Mouse (Mus musculus) heart, postnatal 25 days (tissue): ENCODE data around the gene Ppp4r2. TPM values are rescaled to one million over a fixed set of nuclear protein-coding genes. Genes with fewer than 3 reads are reported as not detected.

Source experiments
- DNase-seq: peaks from one replicate; pipeline ENCODE4 v3.0.0; 2022; ENCODE audit warnings: low spot score
- intact Hi-C: fragments of 180-260 bp; cut with DNase I; formaldehyde crosslinking; loops from one replicate; pipeline ENCODE4 v1.15.1; 2025
- total RNA-seq, 2 experiments: library from RNA; stranded (reverse); gene quantifications; 2 replicates each; pipeline ENCODE4 v1.2.3; 2021

Gene Ppp4r2
- total RNA-seq, 2 experiments from 2014 or later = 44.9 to 50.9 TPM

DNA sequence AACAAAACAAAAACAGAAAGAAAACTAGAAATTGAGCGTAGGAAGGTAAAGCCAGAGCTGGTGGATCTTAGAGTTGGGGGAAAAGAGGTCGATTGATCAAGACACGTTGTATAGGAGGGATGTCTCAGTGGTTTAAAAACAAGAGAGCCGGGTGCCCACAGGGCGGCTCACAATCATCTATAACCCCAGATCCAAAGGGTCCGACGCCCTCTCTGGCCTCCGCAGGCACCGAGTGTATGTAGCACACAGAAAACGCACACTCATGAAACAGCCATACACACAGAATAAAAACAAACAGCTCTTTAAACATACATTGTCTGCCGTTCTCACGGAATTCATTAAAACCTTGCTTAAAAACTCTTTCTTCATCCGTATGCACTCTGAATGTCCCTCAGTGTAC lies 45.1 kb downstream of the Ppp4r2 start:
- no peak for DNase-seq
- intact Hi-C loops = loop anchor here (5.0 kb wide), 1 partner anchor 106 kb away; no protein-coding TSS in a partner anchor

DNA sequence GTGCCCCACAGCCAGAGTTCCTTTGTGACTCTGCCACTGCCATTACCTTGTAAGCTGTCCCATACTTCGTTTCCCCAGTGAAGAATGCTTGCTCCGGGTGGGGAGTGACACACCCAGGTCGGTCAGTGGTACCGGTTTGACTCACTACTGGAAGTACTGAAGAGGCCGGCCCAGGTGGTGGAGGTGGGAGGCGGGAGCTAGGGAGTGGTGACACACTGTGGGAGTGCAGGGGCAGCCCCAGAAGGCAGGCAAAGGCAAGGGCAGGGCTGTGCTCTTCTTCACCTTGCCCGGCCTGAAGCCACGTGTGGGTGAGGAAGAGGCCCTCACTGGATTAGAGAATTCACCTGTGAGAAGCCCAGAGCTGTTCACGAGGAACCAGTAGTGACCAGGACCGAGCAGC lies 46.2 kb downstream of the Ppp4r2 start:
- no peak for DNase-seq

DNA sequence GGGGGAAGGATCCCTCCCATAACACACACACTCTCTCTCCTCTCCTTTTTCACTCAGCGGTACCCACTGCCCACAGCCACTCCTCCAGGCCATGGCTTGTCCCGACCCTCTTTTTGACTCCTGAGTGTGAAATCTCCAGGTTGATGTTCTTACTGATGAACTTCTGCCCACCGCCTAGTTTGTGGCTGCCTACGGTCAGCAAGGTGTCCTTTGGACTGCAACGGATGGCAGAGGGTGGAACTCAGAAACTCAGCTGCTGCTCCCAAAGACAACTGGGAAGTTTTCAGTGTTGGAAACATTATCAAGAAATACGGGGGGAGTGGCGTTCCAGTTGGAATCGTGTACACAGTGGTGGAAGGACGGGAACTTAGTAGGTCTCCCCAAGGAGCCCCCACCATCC lies 48.2 kb downstream of the Ppp4r2 start:
- intact Hi-C loops = loop anchor here (1.0 to 10.0 kb wide), 4 partner anchors 183 to 651 kb away; no protein-coding TSS in a partner anchor
- DNase-seq = no peak

More for the DNA sequence above, 46.2 kb downstream of the Ppp4r2 start:
- intact Hi-C loops = loop anchor here (5.0 to 10.0 kb wide), 3 partner anchors 107 to 653 kb away; no protein-coding TSS in a partner anchor

DNA sequence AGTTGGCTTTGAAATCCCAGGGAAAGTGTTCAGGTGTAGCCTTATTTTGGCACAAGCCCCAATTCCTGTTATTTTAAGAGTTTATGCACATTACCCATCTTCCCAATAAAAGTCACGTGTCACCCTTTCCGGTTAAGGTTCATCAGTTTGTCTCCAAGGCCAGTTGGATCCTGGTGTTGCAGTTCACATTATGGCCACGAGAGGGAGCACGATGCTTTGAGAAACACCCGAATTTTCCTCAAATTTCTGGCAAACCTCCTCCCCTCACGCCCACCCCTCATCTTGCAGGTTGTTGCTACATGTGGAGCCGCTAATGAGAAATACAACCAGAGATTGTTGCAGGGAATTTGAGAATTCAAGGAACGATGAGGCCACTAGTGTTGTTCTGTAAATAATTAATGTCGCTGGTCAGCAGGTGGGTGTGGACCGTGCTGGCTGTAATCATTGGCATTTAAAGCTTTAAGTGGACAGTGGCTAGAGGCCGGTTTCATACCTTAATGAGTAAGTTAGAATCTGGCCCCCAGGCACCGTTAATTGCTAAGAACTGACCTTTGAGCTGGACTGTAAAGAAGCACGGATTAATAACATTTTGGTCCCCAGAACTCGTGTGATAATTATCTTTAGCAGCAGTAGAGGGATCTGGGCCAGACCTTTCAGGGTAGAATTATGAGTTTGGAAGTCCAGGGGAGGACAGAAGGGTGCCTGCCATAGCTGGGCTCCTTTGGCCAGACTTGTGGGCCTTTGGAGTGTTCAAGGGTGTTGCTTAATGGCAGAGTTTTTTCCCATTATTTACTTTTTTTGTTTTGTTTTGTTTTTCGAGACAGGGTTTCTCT lies 49.2 kb downstream of the Ppp4r2 start:
- intact Hi-C loops = loop anchor here (1.0 to 10.0 kb wide), 4 partner anchors 182 to 650 kb away; no protein-coding TSS in a partner anchor

DNA sequence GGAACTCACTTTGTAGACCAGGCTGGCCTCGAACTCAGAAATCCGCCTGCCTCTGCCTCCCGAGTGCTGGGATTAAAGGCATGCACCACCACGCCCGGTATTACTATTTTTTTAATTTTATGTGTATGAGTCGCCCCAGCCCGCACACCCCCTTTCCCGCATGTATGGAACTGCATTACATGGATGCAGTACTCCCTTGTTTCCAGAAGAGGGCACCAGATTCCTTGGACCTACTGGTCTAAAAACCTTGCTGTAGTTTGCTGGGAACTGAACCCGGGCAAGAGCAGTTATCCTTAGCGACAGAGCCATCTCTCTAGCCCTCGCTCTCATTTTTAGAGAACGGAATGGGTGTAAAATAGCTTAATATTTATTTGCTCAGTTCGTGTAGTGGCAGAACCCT lies 49.8 kb downstream of the Ppp4r2 start:
- intact Hi-C loops = loop anchor here (5.0 to 10.0 kb wide), 2 partner anchors 182 to 649 kb away; no protein-coding TSS in a partner anchor
- DNase-seq = no peak

More for the DNA sequence above, 49.2 kb downstream of the Ppp4r2 start:
- no peak for DNase-seq

DNA sequence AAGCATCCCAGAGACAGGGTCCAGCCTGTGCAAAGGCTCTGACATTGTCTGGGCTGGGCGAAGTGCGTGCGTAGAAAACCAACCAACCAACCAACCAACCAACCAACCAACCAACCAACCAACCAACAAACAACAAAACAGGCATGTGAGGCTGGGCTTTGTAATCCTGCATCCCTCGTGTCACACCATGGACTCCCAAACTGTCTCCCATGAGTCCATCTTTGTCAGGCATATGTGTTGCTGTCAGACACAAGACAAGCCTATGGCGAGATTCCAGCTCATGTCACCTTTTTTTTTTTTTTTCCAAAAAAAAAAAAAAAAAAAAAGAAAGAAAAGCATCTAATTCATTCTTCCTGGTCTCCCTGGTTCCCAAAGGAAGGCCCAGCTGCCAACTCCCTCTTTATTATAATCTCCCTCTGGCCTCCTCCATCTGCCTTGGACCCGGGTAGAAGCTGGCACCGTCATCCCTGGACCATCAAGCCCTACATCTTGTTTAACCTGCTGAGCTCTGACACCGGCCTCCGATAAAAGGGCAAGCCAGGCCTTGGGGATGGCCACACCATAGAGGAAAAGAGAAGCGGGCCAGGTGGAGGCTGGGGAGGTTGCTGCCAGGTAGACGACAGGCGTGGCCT lies 51.3 kb downstream of the Ppp4r2 start:
- intact Hi-C loops = loop anchor here (2.0 to 10.0 kb wide), 3 partner anchors 180 to 732 kb away; no protein-coding TSS in a partner anchor
- no peak for DNase-seq

DNA sequence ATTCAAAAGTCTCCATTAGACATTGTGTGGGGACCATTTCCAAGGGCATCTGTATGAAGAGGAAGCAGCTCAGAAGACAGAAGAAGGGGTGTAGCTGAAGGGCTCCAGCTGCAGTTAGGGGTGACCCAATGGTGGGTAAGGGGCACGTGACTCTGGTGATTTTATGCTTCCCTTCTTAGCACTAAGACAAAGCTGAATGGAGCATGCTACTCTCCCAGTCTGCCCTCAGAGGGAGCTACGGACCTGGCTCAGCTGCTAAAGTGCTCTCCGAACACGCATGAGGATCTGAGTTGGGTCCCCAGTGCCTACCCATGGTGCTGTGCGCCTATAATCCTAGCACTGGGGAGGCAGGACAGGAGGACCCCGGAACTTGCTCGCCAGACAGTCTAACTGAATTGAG lies 52.0 kb downstream of the Ppp4r2 start:
- intact Hi-C loops = loop anchor here (2.0 to 10.0 kb wide), 2 partner anchors 179 to 731 kb away; no protein-coding TSS in a partner anchor

DNA sequence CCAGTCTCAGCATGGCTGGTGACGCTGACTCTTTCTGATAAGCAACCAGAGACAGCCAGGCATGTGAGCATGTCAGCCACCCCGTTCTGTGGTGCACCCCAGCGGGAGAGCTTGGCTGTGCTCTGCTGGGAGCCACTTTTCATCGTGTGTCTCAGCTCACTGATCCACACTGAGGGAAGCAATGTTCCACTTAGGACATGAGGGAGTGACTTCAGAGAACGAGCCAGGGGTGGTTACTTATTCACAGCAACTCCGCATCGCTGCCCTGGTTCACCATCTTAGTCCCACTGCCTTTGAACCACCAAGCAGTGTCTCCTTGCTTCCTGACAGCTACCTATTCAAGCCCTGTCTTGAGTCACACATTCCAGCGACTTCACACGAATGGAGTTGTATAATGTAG lies 53.6 kb downstream of the Ppp4r2 start:
- DNase-seq = no peak
- intact Hi-C loops = loop anchor here (10.0 kb wide), 1 partner anchor 178 kb away; no protein-coding TSS in a partner anchor

More for the DNA sequence above, 52.0 kb downstream of the Ppp4r2 start:
- DNase-seq = no peak

DNA sequence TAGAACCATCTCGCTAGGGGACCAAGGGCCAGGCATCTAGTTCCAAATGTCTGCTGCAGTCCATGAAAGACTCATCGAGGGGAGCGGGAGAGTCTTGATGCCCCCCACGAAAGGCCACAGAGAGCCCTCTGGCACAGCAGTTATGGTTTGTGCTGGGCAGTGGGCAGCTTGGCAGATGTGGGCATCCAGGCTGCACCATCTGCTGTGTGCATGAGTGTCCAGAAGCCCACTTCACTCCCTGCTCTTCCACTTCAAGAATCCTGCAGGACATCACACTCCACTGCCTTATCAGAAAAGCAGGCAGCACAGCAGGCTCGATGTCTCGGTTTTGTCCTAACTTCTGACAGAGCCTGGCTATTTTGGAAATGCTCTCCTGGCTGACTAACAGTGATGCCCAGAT lies 55.9 kb downstream of the Ppp4r2 start:
- DNase-seq = no peak
- intact Hi-C loops = loop anchor here (10.0 kb wide), 1 partner anchor 175 kb away; no protein-coding TSS in a partner anchor

DNA sequence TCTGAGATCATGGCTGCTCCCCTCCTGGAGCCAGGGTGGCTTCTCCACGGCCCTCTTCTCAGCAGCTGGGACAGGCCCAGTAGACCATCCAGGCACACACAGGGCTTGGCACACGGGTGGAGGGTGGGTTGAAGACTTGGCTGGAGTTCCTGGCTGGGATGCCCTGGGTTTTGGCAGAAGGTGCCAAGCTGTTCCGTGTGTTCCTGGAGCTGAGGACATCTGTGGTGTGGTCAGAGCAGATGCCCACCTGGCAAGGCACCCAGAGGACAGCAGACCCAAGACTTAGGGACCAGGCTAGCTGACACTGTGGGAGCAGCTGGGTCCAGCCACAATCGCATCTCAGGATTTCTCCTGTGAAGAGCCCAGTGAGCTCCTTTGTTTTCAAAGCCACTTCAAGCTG lies 59.1 kb downstream of the Ppp4r2 start:
- intact Hi-C loops = no loop called here
- no peak for DNase-seq

DNA sequence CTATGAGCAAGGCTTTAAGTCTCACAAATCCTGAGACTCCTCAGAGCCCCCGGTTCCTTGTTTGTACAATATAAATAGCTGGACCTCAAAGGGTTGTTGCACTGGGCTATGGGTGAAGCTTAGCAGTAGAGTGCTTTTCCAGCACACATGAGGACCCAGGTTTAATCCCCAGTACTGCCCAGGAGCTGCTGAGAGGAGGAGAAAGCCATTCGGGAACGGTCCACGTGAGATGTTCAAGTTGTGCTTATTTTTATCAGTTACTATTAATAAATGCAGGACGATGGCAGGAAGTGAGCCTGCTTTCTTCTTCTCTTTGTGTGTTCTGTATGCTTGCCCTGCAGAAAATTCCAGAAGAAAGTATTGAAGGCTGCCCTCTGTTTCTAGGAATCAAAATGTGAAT lies 59.7 kb downstream of the Ppp4r2 start:
- intact Hi-C loops = no loop called here
- no peak for DNase-seq

DNA sequence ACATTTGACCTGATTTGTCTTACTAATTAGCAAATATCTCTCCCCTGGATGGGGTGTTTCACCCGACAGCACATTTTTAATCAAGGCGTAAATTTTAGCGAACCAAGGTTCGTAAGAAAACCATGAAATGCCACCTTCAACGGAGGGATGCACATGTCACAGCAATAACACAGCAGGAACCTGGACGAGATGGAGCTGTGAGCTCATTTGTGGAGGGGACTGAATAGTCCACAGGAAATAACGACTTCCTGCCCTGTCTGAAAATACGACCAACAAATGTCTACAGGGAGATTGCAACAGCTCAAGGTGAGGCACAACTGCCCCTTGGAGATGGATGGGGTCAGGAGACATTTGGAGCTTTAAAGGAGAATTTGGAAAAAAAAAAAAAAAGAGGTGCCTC lies 61.8 kb downstream of the Ppp4r2 start:
- intact Hi-C loops = no loop called here
- no peak for DNase-seq

DNA sequence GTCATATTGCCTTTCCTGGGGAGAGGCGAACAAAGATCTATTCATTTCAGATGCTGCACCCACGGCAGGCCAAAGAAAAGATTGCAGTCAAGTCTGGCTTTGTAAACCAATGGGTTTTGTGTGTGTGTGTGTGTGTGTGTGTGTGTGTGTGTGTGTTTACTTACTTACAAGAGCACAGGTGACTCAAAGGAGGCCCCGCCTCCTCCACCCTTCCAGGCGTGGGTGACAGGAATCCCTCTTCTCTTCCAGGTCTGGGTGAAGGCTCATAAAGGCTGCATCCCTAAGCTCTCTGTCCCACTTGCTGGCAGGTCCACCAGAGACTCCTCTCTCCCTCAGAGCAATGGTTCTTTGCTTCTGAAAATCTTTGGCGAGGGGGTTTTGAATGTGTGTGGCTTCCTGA lies 63.5 kb downstream of the Ppp4r2 start:
- intact Hi-C loops = no loop called here
- no peak for DNase-seq

DNA sequence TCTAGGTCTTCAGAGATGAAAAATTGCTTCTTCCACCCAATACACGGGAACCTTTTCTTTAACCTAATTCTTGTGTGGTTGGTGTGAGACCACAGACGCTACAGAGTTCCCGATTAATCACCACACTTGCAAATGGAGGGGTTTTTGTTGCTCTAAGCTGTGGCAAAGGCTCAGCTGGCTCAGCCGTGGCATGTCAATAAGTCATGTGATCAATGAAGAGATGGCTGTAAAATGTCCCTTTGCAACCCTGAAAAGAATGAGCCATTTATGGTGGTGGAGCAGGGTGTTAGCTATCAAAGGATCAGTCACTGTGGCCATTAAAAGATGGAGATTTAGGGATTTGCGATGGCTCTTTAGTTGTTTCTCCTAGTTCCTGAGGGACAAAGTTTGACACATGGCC lies 71.0 kb downstream of the Ppp4r2 start:
- no peak for DNase-seq

DNA sequence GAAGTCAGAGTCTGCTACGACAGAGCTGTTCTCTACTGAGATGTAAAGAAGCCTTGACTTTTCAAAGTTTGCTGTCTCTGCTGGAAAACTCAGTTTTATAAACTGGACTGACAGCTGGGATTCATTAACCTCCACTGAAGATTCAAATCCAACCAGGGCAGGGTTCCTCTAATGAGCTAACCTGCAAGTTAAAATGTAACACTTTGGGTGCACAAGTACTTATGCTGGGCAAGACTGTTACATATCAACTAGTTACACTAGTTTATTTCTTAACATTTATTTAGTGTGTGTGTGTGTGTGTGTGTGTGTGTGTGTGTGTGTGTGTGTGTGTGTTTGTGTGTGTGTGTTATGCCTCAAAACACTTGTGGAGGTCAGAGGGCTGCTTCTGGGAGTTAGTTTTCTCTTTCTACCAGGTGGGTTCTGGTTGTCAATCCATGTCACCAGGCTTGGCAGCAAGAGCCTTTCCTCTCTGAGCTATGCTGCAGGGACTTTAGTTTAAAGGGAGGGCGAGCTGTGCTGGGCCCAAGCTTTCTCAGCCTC lies 76.8 kb downstream of the Ppp4r2 start:
- no peak for DNase-seq

More for the DNA sequence above, 71.0 kb downstream of the Ppp4r2 start:
- intact Hi-C loops = no loop called here

More for the DNA sequence above, 76.8 kb downstream of the Ppp4r2 start:
- intact Hi-C loops = no loop called here

Other genes starting within 250 kb of the Ppp4r2 start
- 1 to 10 TPM; 2.8 to 3.2 TPM for gene Shq1, start 162.5 kb upstream of the Ppp4r2 start, total RNA-seq
- gene Gxylt2, start 128.9 kb upstream of the Ppp4r2 start, total RNA-seq = 1 to 10 TPM; 3.5 to 4.7 TPM